Mouse (Mus musculus) left cerebral cortex, adult 8-10 months (tissue): Measurements from ENCODE around the gene Pcyt2. TPM values are rescaled to one million over a fixed set of nuclear protein-coding genes. Genes with fewer than 3 reads are reported as not detected.
"Not testable (repeated sequence)": the region's sequence is repeated elsewhere in the genome, so short reads cannot be mapped to it uniquely, and the experiment has no call there.

Experiments used
- DNase-seq, 2 experiments: peaks; one replicate each; pipeline ENCODE4 v3.0.0; 2022; ENCODE audit warnings: low spot score in 2 of 2
- total RNA-seq, 4 experiments: library from RNA; stranded (reverse); gene quantifications; 2 replicates each; pipeline ENCODE4 v1.2.4; 2022

Pcyt2 gene
- total RNA-seq, 4 experiments from 2014 or later = 109 to 140 (median 124) TPM

- no peak for DNase-seq
Observed at GRCm38 (mm10) chr11:120616617-120617294, 980 bp downstream of the Pcyt2 start.

- no peak for DNase-seq
Observed at GRCm38 (mm10) chr11:120615606-120616203, 2.0 kb downstream of the Pcyt2 start.

GRCm38 (mm10) chr11:120615167-120615566 is 2.6 kb downstream of the Pcyt2 start:
- no peak for DNase-seq

GRCm38 (mm10) chr11:120613976-120614375 is 3.8 kb downstream of the Pcyt2 start:
- DNase-seq = no peak

- no peak for DNase-seq
Observed at GRCm38 (mm10) chr11:120613481-120613972, 4.2 kb downstream of the Pcyt2 start.

GRCm38 (mm10) chr11:120612763-120613162 is 5.0 kb downstream of the Pcyt2 start:
- DNase-seq = peak in 1 of 2 experiments; percentile 42

GRCm38 (mm10) chr11:120610477-120611046 is 7.2 kb downstream of the Pcyt2 start:
- DNase-seq = no peak

- DNase-seq = no peak
Observed at GRCm38 (mm10) chr11:120609250-120609649, 8.5 kb downstream of the Pcyt2 start.

GRCm38 (mm10) chr11:120608241-120609034 is 9.3 kb downstream of the Pcyt2 start, which contains the start of gene Npb:
Gene Npb, plus strand, starts transcription at chr11:120608477.
- DNase-seq = no peak

GRCm38 (mm10) chr11:120606764-120607163 is 11.0 kb downstream of the Pcyt2 start:
- no peak for DNase-seq

GRCm38 (mm10) chr11:120605667-120606066 is 12.1 kb downstream of the Pcyt2 start:
- DNase-seq = no peak

GRCm38 (mm10) chr11:120603545-120603944 is 14.2 kb downstream of the Pcyt2 start:
- no peak for DNase-seq

GRCm38 (mm10) chr11:120600716-120601115 is 17.0 kb downstream of the Pcyt2 start:
- no peak for DNase-seq

GRCm38 (mm10) chr11:120598990-120599549 is 18.7 kb downstream of the Pcyt2 start:
- DNase-seq = no peak

GRCm38 (mm10) chr11:120598283-120598989 is 19.3 kb downstream of the Pcyt2 start, which contains the start of the genes Alyref and Anapc11:
Gene Alyref, minus strand, starts transcription at chr11:120598365.
Gene Anapc11, plus strand, starts transcription at chr11:120598421.
- peak; percentile 83 to 89 for DNase-seq

GRCm38 (mm10) chr11:120597240-120598235 is 20.2 kb downstream of the Pcyt2 start:
- DNase-seq = no peak

- DNase-seq = no peak
Observed at GRCm38 (mm10) chr11:120588531-120588930, 29.2 kb downstream of the Pcyt2 start.

GRCm38 (mm10) chr11:120583937-120584336 is 33.8 kb downstream of the Pcyt2 start:
- DNase-seq = no peak

- not testable (repeated sequence) for DNase-seq
Observed at GRCm38 (mm10) chr11:120582982-120583293, 34.8 kb downstream of the Pcyt2 start.
